Mouse (Mus musculus) ES-CJ7 (cell line): Measurements from ENCODE around the gene Rnf225.
"Not testable (repeated sequence)": the region's sequence is repeated elsewhere in the genome, so short reads cannot be mapped to it uniquely, and the experiment has no call there.

Experiments
- DNase-seq: peaks from one replicate; pipeline ENCODE4 v3.0.0; 2011; ENCODE audit warnings: low read depth, low spot score

The Rnf225 gene

DNA sequence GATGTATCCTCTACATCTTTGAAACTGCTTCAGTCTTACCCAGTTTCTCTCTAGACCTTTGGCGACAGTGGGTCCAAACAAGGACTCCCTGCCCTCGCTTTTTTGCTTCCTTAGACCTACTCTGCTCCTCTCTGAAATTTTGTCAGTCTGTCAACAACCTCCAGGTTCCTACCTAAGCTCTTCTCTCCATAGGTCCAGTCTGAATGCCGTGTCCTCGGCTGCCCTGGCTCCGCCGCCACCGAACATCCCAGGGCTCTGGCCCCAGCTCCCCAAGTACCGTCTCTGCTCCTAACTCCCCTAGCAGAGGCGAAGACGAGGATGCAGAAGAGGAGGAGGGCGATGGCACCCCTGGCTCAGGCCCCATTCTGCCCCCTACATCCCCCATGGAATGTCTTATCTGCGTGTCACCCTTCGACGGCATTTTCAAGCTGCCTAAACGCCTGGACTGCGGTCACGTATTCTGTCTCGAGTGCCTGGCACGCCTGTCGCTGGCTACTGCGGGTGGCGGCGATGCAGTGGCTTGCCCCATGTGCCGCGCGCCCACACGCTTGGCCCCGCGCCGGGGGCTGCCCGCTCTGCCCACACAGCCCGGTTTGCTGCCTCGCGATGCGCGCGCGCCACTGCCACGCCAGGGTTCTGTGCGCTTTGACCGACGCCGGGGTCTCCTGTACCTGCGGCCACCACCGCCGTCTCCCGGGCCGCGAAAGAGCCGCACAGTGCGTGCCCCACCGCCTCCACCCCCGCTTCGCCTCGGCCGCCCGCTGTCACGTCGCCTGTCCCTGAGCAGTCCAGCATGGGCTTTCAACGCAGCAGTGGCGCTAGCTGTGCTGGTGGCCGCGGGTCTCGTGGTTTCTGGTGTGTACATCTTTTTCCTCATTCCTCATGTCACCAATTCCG, 725 bp downstream of the Rnf225 start:
- DNase-seq: peak; percentile 42

DNA sequence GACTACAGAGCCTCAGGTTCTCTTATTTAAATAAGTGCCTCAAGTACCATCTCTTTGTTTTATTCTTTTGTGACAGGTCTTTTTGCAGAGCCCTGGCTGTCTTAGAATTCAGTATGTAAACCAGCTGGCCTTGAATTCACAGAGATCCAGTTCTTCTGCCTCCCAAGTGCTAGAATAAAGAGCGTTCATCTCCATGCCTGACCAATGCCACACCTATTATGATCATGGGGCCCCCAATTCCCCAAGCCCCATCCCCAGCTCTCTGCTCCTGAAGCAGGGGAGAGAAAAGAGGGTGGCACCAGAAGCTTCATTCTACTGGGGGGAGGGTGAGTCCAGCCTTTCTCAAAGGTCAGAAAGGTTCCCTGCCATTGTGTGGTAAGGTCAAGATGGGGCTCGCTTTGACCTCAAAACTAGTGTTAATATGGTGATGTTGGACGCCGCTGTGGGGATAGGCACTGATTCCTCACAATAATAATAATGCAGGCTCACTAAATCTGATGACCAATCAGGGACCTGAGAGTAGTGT, 6.5 kb downstream of the Rnf225 start:
- DNase-seq: peak; percentile 55

DNA sequence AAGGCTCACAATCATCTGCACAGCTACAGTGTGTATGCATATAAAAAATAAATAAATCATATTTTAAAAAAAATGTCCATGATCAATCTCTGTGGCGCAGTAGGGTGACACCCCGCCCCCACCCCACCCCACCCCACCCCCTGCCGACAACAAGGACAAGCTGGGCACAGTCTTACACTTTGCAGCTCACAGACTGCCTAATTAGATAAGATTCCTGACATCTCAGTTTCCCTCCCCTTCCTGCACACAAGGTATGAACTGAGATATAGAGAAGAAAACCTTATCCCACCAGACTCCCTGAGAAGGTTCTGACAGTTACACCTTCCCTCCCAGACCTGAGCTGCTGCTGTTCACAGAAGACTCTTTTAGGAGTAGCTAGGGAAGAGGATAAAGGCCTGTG, 7.6 kb downstream of the Rnf225 start:
- DNase-seq: no peak

DNA sequence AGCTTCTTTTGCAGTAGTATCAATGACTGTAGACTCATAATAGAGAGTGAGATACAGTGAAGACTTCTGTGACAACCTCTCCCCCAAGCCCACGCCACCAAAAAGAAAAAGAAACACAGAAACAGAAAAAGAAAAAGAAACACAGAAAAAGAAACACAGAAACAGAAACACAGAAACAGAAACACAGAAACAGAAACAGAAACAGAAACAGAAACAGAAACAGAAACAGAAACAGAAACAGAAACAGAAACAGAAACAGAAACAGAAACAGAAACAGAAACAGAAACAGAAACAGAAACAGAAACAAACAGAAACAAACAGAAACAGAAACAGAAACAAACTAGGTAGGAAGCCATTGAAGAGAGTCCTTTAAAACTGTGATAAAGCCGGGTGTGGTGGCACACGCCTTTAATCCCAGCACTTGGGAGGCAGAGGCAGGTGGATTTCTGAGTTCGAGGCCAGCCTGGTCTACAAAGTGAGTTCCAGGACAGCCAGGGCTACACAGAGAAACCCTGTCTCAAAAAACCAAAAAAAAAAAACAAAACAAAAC, 10.1 kb downstream of the Rnf225 start:
- DNase-seq: not testable (repeated sequence)

DNA sequence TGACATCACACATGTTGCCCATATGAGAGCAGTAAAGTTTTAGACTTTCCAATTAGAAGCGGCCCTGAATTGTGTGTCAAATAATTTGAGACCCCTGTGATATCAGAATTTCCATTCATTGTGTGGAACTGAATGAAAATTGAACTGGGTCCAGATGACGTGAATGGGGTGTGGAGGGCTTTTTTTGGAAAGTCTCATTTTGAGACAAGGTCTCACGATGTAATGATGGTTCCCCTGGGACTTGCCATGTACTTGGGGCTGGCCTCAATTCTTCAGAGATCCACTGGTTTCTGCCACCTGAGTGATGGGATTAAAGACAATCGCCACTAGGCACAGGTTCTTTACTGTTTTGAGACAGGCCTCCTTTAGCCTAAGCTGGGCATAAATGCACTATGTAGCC, 13.4 kb downstream of the Rnf225 start:
- no peak for DNase-seq

DNA sequence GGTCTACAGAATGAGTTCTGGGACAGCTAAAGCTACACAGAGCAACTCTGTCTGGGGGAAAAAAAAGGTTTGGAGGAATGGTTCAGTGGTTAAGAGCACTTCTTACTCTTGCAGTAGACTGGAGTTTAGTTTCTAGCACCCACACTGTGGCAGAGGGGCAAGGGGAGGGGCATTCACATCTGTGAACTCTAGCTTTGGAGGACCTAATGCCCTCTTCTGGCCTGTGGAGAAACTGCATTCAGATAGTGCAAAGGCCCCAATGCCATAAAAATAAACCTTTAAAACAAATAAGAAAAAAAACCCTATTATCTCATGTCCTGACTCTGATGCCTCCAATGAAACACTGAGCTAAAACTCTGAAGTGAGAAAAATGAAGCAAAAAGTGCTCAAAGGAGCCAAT, 16.3 kb downstream of the Rnf225 start:
- peak; percentile 71 for DNase-seq

DNA sequence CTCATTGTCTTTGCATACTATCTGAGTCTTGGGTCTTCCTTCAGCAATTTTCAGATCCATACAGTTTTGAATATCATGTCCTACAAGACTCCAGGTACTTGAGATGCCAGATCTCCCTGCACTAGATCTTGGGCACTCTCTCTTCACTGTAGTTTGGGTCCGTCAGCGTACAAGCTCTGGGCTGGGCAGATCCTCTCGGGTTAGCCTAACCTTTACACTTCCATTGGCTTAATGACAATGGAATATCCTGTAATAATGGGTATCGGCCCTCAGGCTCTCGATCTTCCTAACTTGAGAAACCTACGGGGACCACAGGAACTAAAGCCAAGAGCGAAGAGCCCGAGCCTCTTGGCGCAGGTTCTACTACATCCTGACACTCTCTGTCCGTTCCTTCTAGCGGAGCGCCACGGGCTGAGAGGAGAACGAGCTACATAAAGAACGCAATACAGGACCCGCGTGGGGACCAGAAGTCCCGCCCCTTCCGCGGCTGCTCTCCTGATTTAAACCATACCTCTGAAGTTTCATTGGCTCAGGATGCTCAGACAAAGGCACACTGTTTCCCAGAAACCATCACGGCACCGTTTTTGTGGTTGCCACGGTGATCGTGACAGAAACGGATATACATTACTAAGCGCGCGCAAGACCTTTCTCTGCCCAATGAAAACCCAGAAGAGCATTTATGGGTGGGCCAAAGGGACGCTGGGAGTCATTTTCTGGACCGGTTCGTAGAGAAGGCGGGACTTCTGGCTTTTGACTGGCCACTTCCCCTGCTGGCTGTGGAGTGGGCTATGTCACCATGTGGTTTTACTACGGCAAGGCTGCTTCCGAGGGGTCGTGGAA, 22.0 kb downstream of the Rnf225 start:
- DNase-seq: peak; percentile 99

DNA sequence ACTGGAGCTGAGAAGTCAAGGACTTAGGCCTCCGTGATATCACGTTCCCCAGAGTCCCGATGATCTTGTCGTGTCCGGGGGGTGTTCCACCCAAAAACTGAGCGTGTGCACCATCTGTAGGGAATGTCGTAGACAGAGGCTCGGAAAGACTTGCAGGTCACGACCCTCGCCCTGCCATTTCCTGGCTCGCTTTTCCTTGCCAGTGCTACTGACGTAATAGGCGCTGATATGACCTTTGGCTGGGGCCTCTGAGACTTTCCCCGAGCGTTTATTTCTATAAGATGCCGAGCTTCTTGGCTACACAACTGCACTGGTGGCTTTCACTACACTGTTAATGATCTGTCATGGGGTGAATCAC, 22.6 kb downstream of the Rnf225 start:
- no peak for DNase-seq

DNA sequence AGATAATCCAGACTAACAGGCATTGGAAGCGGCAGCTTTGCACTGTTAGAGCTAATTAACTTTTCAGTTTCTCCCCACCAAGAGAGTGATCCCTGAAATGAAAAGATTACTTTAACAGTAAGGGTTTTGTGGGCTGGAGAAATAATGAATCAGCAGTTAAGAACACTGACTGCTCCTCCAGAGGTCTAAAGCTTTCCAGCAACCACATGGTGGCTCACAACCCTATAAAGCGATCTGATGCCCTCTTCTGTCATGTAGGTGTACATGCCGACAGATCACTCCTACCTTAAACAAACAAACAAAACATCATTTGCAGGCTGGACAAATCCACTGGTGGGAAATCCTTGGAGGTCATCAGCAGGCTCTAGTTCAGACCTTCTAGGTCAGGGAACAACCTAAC, 27.7 kb downstream of the Rnf225 start:
- DNase-seq: peak; percentile 74

DNA sequence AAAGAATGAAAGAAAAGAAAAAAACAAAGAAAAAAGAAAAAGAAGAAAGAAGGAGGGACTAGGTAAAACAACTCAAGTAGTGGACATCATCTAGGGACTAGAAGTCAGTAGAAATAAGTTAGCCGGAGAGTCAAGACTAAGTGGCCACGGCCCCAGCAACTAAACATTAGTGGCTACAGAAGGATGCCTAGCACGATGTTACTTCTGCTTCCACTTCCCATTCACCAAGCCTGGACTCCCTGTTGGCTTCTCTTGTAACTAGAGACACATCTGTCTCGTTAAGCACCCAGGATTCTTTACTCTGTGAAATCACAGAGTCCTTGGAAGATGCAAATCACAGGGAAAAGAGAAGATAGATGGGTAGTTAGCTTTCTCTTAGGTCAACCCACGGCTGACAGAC, 30.3 kb downstream of the Rnf225 start:
- no peak for DNase-seq

DNA sequence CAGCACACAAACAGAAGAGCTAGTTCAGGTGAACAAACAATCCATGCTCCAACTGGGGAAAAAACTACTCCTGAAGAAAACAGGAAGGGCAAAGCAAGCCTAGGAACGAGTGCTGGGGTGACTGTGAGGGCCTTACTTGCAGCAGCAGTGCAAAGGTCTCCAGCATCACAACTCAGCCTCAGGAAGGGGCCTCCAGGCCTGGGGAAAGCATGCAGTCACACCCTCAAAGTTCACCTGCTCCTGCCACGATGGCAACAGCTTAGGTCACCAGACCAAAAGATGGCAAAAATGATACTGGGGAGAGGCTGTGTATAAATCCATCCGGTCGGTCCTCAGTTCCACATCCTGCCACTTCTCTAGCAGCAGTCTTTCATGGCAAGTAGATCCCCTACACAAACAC, 31.7 kb downstream of the Rnf225 start:
- DNase-seq: no peak

DNA sequence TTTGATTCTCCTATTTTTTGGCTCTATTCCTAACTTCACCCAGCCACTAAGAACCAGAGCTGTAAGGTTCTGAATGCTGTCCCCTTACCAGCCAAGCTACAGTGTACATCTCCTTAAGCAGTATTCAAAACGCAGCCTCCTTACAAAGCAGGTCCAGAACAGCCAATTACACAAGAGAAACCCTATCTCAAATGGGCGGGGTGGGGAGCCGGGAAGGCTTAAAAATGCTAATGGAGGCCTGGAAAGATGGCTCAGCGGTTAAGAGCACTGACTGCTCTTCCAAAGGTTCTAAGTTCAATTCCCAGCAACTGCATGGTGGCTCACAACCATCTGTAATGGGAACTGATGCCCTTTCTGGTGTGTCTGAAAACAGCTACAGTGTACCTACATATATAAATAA, 32.5 kb downstream of the Rnf225 start:
- DNase-seq: peak; percentile 76

DNA sequence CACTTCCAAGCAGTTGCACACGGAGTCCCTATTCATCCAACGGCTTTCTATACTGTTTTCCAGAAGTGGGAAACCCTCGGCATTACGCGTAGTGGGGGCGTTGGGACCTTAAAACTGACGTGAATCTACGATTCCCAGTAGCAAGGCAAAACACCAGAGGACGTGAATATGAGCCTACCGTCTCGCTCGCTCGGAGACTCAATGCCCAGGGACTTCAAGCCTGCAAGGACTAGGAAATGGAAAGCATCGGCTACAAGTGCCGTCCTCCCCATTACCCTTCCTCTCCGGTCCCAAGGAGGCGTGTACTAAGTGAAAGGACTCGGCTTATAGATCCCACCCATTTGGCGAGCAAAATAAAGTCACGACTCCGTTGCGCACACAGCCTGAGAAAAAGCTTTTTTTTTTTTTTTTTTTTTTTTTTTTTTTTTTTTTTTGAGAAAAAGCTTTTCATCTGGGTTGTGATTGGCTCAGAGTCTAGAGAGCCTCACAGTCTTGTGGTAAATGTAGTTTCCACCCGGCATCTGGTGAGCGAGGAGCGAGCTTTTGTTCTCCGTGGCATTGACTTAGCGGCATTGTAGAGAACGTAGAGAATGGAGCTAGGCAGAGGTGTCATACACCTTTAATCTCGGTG, 34.4 kb downstream of the Rnf225 start:
- peak; percentile 92 for DNase-seq

DNA sequence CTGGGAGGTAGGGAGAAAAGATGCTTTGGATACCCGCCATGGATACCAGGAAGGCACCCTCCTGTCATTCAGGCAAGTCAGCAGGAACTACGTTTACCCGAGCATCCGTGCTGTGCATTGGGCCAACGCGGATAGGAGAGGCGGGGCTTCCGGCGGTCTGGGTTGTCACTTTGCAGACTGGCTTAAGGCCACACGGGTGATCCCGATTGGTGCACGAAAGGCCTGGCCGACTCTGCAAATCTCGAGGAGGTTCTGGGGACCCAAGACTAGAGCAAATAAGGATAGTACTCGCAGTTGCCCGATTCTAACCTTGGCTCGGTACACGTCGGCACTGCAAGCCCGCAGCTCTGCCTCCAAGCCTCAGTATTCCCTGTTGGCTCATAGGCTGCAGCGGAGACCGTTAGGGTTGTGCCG, 38.5 kb downstream of the Rnf225 start, which contains the start of gene Zfp324:
TSS of gene Zfp324 (plus strand) at position 161 of the 414 bp plus-strand sequence.
- DNase-seq: peak; percentile 90

DNA sequence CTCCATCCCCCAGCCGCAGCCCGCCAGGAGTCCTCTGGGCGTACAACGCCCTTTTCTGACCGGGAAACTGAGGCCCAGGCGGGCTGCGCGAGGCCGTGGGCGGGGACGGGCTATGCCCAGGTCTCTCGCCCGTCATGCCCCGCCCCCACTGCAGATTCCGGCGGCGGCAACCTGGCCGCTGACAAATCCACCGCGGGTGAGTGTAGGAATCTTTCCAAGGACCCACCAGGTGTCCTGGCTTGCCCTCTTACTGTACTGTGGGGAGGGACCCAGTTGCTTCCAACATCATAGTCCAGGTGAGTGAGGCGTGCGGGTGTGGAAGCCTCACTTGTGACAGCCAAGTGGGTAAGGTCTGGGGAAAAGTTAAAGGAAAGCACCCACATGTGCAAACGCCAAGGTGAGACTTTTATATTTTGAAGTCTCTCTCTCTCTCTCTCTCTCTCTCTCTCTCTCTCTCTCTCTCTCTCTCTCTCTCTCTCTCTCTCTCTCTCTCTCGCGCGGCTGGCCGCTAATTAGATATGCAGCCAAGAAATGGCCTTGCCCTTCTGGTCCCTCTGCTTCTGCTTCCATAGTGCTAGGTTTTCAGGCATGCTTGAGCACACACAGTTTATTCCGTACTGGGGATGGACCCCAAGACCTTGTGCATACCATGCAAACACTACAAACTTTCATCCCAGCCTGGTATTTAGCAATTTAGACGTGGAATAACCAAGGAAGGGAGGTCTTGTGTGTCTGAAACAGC, 39.1 kb downstream of the Rnf225 start:
- DNase-seq: peak; percentile 33

DNA sequence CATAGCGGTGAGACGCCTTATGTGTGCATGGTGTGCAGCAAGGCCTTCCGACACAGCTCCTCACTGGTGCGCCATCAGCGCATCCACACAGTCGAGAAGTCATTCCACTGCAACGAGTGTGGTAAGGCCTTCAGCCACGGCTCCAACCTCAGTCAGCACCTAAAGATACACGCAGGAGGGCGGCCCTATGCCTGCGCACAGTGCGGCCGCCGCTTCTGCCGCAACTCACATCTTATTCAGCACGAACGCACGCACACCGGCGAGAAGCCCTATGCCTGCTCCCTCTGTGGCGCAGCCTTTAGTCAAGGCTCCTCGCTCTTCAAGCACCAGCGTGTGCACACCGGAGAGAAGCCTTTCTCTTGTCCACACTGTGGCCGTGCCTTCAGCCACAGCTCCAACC, 43.7 kb downstream of the Rnf225 start:
- DNase-seq: peak; percentile 53

DNA sequence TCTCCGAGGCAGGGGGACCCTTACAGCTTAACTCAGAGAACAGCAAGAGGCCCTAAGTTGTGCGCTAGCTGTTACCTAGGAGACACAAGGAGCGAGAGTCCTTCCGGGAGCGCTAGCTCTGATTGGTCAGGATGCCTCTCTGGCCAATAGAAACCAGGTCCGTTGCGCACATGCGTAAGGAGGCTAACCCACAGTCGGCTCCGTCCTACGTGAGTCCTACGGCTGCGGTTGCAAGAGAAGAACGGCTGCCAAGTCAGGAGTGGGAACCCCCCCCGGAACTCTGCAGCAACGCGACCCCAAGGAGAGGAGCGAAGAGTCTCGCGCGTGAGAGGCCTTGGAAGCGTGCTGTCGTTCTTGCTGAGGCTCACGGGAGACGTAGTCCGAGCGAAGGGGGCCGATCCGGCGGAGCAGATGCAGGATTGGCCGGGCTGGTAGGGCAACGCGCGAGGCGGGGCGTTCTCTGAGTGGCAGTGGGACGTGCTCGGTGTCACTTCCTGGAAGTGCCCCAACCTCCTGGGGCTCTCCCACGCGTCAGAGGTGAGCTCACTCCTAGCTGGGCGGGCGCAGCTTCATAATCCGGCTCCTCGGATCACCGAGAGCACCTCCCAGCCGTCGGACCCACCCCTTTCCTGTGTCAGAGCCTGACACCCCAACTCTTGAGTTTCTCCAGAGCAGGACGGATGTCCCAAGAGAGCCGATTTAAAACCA, 50.6 kb downstream of the Rnf225 start, which contains the start of gene Zfp446:
TSS of gene Zfp446 (plus strand) at position 167 of the 708 bp plus-strand sequence.
- DNase-seq: peak; percentile 96

DNA sequence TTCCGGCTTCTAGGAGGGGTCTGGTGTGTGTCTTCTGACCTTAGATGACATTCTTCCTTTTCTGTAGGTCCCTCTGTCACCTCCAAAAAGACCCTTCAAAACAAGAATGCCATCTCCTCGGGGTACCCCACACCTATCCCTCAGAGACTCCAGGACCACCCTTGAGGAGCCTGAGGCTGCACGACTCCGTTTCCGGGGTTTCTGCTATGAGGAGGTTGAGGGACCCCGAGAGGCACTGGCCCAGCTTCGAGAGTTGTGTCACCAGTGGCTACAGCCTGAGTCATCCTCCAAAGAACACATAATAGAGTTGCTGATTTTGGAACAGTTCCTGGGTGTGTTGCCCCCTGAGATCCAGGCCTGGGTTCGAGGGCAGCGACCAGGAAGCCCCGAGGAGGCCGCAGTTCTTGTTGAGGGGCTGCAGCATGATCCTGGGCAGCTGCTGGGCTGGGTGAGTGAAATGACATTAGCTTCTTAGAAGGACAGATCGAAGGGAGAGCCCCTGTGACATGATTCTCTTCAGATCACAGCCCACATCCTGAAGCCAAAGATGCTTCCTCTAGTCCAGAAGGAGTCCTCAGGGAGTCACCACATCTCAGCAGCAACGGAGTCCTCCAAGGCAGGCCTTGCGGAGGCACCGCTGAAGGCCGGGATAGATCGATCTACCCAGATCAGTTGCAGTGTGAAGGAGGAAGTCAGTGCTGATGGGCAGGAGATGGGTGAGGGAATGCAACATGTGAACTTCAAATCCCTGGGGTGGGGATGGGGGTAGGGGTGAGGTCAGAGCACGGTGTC, 51.9 kb downstream of the Rnf225 start:
- DNase-seq: no peak

DNA sequence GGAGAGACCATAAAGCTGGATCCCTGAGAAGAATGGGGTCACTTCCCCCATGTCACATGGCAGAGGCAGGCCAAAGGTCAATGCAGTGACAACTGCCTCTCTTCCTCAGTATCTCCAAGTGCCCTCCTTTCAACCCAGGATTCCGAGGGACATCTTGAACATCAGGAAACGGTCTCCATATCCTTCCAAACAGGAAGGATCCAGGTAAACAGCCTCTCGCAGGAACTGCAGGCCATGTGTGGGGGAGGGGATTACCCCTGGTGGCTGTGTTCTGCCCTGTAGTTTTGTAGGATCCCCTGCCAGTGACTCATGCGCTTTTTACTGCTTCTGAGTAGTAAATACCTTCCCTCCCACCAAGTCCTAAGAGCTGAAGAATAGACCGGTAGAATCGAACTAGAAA, 52.6 kb downstream of the Rnf225 start:
- peak; percentile 48 for DNase-seq
